Mouse (Mus musculus) embryo, embryonic 9.5 days (tissue): ENCODE data around the gene Cog6.

Source experiments
- DNase-seq: peaks from one replicate; pipeline ENCODE4 v3.0.0-alpha.2; 2017; ENCODE audit errors: extremely low spot score

Cog6 gene

DNA sequence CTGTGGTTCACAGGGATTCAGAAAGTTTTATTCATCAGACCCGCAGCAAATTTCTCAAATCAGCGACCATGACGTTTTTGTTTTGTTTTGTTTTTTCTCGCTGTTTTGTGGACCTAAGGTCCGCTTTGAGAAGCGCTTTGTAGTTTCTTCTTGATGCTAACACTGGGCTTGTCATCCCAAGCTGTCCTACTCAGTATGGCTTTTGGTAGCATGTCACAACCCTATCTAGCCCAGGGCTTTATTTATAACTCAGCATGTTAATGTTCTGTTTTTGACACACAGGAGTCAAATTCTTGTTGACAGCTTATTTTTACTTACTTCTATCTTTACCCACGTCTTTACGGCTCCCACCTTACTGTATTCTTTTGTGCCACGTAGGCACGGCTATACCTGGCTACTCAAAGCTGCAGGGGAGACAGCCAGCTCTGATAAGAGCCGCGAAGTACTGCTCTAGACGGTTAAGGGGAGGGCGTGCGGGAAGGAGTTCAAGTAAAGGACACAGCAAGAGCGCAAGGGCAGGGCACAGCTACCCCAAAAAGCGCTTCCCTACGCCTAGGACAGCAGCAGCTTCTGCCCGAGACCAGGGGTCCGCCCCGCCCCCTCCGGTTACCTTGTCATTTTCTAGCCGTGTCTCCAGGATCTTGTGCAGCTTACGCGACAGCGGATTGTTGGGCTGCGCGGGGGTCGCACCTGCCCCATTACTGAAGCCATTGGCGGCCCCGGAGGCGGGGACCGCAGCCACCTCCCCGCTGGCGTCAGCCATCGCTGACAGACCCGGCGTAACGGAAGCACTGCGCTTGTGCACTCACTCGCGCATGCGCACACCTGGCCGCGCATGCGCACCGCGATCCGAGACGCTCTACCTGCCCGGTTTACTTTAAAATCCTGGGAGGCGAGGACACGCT lies at the start of gene Cog6:
Cog6 (minus strand) TSS at position 802 of the 905 bp plus-strand sequence.
- peak; percentile 85 for DNase-seq

DNA sequence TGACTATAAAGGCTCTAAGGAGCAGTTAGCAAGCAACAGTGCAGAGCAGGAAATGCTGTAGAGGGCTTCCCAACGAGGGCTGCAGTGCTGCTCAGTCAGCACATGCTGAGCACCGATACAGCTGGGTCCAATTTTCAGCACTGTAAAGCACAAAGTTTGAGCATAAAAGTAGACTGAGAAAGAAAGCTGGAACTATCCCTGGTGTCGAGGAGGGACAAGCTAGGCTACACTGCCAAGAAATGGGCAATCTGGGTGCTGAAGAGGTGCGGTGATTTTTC lies 49.0 kb upstream of the Cog6 start:
- DNase-seq = no peak

DNA sequence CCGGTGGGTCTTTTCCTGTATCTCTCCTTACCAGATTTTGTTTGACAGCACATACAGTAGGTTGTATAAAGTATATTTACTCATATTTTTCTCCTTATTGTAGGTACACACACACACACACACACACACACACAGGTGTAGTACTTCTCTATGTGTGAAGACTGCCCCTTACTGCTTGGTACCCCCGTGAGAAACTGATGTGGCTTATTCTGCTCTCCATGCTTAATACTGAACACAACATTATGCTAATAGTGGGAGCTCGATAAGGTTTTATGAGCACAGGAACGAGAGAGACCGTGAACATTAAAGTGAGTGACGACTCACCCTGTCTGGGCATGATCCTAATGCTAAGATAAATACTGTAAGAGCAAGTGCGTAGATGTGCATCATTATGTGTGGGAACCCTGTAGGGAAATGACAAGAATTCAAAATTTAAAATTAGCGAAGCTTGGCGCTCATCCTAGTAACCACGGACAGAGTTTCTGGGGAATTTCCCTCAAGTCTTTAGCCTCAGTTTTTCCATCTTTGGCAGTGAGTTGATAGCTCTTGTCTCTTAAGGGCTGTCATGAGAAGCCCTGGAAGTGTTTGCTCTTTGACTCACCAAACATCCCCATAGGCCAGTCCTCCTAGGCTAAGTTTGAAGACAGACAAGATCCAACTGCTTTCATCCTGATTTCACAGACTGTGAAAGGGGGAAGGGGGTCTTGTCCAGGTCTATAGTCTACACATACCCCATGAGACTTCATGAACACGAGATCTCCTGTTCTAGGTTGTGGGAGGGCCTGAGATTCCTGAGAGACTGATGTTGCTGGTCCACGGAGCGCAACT lies 48.4 kb upstream of the Cog6 start:
- DNase-seq = no peak

DNA sequence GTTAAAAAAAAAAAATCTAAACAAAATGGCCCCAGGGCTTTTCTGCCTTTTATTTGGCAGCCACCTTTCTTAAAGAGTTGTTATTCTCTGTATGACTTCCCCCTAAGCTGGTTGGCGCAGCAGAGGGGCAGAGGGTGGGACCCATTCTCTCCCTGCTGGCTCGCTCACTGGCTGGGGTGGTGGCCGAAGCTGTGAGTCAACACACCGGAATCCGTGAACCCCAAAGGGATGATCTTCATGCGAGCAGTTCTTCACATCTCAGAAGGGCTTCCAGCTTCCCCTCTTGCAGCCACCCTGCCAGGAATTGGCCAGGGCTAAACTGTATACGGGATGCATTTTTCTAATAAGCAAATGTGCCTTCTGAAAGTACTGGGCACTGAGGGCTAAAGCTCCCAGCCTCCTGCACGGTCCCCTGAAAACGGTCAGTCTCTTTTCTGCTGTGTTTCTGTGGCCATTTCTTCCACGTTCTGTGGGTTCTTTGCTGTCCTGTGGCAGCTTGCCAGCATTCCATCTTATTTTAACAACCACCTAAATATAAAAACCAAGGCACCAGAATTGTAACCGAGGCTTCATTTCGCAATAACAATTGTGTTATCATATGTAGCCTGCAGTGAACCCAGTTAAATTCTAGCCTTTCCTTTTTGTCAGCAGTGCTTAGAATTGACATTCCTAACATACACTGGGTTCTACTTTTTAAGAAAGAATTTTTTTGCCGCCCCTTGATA lies 46.5 kb upstream of the Cog6 start:
- no peak for DNase-seq

- DNase-seq = no peak
Measured at GRCm38 (mm10) chr3:53059959-53060358, 42.9 kb upstream of the Cog6 start.

DNA sequence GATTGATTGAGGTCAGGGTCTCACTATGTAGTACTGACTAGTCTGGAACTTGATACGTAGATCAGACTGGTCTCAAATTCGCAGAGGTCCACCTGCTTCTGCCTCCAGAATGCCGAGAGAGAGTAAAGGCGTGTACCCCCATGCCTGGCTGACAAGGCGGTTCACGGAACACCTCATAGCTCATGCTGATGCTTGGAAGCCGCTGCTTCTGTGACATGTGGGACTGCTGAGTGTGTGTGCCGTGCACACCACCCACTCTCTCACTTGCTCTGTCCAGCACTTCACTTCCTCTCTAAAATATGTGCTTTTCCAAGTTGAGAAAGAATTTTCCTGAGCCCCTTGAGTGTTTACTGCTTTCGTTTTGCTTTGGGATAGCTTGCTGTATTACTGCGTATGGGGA lies 39.4 kb upstream of the Cog6 start:
- no peak for DNase-seq

DNA sequence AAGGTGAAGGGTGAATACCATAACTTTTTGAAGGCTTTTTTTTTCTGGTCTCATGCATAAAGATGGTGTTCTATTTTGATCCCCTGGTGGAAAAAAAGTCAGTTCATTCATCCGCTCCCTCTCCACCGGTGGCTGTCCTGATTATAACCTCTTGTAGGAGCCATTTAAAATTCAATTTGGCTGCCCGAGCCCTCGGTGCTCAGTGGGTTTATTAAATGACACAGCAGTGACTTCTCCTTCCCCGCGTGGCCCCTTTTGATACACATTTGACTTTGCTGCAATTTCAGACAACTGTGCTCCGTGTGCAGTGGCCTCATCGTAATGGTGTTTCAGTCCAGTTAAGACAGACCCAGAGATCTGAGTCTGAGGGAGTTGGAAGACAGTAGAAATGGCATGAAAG lies 35.3 kb upstream of the Cog6 start:
- no peak for DNase-seq

GRCm38 (mm10) chr3:53046371-53046770 lies 29.3 kb upstream of the Cog6 start:
- DNase-seq = no peak

- no peak for DNase-seq
Measured at GRCm38 (mm10) chr3:53045697-53046096, 28.7 kb upstream of the Cog6 start.

- no peak for DNase-seq
Measured at GRCm38 (mm10) chr3:53044682-53045299, 27.8 kb upstream of the Cog6 start.

- DNase-seq = no peak
Measured at GRCm38 (mm10) chr3:53044238-53044637, 27.2 kb upstream of the Cog6 start.

DNA sequence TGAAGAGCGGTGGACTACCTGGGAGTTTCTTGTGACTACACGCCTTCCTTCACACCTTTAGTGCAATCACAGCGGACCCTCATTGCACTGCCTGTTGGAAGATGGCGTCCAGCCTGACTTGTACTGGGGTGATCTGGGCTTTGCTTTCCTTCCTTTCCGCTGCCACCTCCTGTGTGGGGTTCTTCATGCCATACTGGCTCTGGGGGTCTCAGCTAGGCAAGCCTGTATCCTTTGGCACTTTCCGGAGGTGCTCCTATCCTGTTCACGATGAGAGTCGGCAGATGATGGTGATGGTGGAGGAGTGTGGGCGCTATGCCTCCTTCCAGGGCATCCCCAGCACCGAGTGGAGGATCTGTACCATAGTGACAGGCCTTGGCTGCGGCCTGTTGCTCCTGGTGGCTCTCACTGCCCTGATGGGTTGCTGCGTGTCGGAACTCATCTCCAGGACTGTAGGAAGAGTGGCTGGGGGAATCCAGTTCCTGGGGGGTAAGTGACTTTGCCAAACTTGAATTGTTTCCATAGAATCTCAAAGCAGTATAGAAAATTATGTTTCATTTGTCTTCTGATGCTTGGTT lies 26.3 kb upstream of the Cog6 start:
- DNase-seq = no peak

GRCm38 (mm10) chr3:53042240-53042567 lies 25.2 kb upstream of the Cog6 start:
- DNase-seq = no peak

GRCm38 (mm10) chr3:53041411-53042239 lies 24.6 kb upstream of the Cog6 start, which contains the start of gene Lhfp:
Gene Lhfp (plus strand): TSS chr3:53041528.
- peak; percentile 83 for DNase-seq

DNA sequence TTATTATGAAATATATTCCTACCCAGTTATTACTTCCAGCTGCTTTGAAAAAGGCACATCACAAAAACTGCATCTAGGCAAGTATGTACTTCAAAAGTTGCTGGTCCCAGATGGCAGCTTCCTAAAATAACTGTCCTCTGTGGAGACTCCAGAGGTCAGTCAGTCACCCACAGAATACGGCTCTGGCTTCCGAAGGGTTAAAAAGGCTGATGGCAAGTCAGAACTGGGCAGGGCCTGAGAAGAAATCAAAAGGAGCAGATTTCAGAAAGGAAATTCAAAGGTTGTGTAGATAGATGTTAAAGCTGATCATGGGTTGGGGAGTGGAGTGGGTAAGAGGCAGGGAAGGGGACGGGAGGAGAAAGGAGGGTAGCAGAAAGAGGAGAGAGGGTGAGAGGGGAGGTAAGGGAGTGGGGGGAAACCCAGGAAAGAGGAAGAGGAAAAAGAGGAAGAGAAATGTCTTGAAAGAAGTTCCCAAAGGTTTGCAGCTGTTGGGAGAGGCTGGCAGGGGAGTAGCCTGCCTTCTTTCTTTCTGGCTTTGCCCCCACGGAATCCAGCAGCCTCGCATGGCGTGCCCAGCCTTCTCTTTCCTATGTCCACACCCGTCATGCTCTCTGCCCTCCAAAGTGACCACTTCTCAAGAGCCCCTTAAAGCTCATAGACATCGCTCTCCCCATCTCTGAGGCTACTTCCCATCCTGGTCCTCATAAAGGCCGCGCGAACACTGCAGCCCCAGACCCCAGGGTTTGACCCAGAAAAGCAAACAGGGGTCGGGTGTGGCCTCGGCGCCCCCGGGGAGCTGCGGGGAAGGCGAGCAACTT lies 23.8 kb upstream of the Cog6 start:
- no peak for DNase-seq

DNA sequence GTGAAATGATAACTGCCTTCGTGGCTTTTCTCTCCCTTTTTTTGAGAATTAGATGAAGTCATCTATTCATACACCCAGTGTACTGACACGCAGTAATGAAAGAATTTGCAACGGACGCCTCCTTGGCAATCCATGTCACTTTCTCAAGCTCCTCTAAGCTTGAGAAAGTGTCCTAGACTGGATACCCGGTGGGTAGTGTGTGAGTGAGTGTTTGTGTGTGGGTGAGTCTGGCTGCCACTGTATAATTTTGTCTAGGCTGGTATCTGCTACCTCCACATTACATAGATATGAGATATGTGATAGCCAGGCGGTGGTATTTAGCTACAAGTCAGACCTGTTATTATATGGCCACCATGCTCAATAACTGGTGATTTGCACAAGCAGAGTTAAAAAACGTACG lies 22.7 kb upstream of the Cog6 start:
- DNase-seq = no peak

GRCm38 (mm10) chr3:53038913-53039312 lies 21.9 kb upstream of the Cog6 start:
- no peak for DNase-seq

- no peak for DNase-seq
Measured at GRCm38 (mm10) chr3:53036941-53037340, 19.9 kb upstream of the Cog6 start.

DNA sequence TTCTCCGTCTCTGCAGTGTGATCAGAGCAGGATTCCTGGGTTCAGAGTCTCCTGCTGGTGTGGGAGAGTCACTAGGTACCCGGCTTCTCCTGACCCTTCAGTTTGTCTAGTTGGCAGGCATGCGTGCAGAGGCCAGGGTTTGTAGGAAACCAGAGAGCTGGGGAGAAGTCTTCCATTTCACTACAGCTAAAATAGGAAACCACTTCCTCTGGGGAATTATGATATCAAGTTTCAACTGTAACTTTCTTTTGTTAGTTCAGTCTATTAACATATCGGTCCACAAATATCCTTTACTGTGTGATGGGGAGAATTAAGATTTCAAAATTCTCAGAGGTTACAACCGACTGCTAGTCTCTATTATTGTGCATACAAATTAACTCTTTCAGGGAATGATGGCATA lies 19.0 kb upstream of the Cog6 start:
- DNase-seq = no peak

GRCm38 (mm10) chr3:53033448-53033847 lies 16.4 kb upstream of the Cog6 start:
- DNase-seq = peak; percentile 53
